Mouse (Mus musculus) heart, embryonic 13.5 days (tissue): ENCODE measurements at regions not wholly inside any gene's neighbourhood (a gene's known extent, or its start where the extent isn't known, plus 50 kb on each side); places are given as distances from the start of the nearest gene placed in this dataset.

ENCODE experiments used
- ATAC-seq: fragments of 200-750 bp; cut with Nextera tagmentation; 2 replicates; pipeline ENCODE4 v1.8.0; 2017; ENCODE audit warnings: moderate TSS enrichment; ENCODE audit not compliant: insufficient number of reproducible peaks, low FRiP score, low TSS enrichment; ENCODE audit errors: extremely low read depth
- H3K27ac ChIP-seq: fragments of 300-500 bp; sonication (generic); replicated peaks from 2 replicates; pipeline ENCODE4 v1.5.1; 2015; ENCODE audit warnings: moderate library complexity, mild to moderate bottlenecking, inconsistent platforms
- H3K27me3 ChIP-seq: fragments of 300-500 bp; sonication (generic); replicated peaks from 2 replicates; pipeline ENCODE4 v1.6.1; 2015; ENCODE audit warnings: mild to moderate bottlenecking, inconsistent platforms
- H3K36me3 ChIP-seq: fragments of 300-500 bp; sonication (generic); 2 replicates; pipeline ENCODE4 v1.6.1; 2015; ENCODE audit warnings: mild to moderate bottlenecking, inconsistent platforms
- H3K4me1 ChIP-seq: fragments of 300-500 bp; sonication (generic); 2 replicates; pipeline ENCODE4 v1.6.1; 2015; ENCODE audit warnings: inconsistent platforms
- H3K4me2 ChIP-seq: fragments of 300-500 bp; sonication (generic); 2 replicates; pipeline ENCODE4 v1.6.1; 2015; ENCODE audit warnings: inconsistent platforms, mild to moderate bottlenecking, moderate library complexity
- H3K4me3 ChIP-seq: fragments of 300-500 bp; sonication (generic); 2 replicates; pipeline ENCODE4 v1.5.1; 2015; ENCODE audit warnings: moderate library complexity, mild to moderate bottlenecking, inconsistent platforms
- H3K9ac ChIP-seq: fragments of 300-500 bp; sonication (generic); 2 replicates; pipeline ENCODE4 v1.6.1; 2015; ENCODE audit warnings: inconsistent platforms, mild to moderate bottlenecking, moderate library complexity
- H3K9me3 ChIP-seq: fragments of 300-500 bp; sonication (generic); 2 replicates; pipeline ENCODE4 v1.6.1; 2016; ENCODE audit warnings: inconsistent platforms
- WGBS: fragments of 180-500 bp; shearing (Covaris S2); methylation state at CpG from one replicate; pipeline ENCODE4 v1.1.7; 2015; ENCODE audit warnings: mixed read lengths; 5-methylcytosine and 5-hydroxymethylcytosine counted together

DNA sequence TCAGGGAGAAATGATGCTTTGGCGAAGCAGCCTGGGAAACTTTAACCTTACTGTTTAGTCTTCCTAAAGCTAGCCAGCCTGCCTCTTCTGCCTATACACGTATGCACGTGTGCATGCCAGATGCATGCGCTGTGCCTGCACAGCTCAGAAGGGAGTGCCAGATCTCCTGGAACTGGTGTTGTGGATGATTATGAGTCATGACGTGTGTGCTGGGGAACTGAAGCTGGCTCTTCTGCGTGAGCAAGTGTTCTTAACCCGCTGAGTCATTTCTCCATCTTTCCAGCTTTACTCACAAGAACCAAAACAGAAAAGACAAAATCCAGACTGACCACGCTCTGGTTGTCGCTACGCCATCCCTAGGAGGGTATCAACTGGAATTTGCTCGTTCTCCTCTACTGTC is 55.1 kb upstream of the Otogl start:
- Histone ChIP-seq H3K9ac (no peak overlapping the region), H3K4me3 (no peak overlapping the region), H3K27ac (no peak overlapping the region), H3K27me3 (no peaks in the 10 kb centered on the region), H3K4me1 (no peaks in the 10 kb centered on the region), H3K36me3 (no peaks in the 10 kb centered on the region), H3K4me2 (no peak overlapping the region), H3K9me3 (no peaks in the 10 kb centered on the region)
- 76% methylated on average over 11 of the region's 11 CpGs for WGBS
- ATAC-seq = no peak

DNA sequence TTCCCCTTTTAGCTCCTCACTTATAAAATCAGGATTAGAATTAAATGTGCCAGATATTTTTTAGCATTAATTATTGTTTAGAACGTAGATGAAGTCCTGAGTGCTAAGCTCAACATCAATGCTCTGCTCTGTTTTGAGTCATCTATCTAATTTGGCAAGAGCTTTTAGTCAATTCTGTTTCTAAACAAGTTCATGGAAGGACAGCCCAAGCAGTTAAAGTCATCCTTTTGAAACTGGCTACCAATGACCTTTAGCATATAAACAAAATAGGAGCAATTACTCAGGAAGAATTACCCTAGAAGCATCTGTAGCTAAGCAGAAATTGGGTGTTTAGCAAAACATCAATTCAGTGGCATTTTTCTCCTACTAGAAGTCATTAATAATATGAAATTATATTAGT is 52.1 kb upstream of the Otogl start:
- ATAC-seq = no peak
- Histone ChIP-seq H3K27me3 (no peaks in the 10 kb centered on the region), H3K4me3 (no peak overlapping the region), H3K36me3 (no peaks in the 10 kb centered on the region), H3K4me1 (no peaks in the 10 kb centered on the region), H3K9me3 (peaks cover 5% of the 10 kb centered on the region; the same call in 1 of the 2 replicates), H3K9ac (no peak overlapping the region), H3K27ac (no peak overlapping the region), H3K4me2 (no peak overlapping the region)
- 69% methylated on average over 1 of the region's 1 CpGs for WGBS

DNA sequence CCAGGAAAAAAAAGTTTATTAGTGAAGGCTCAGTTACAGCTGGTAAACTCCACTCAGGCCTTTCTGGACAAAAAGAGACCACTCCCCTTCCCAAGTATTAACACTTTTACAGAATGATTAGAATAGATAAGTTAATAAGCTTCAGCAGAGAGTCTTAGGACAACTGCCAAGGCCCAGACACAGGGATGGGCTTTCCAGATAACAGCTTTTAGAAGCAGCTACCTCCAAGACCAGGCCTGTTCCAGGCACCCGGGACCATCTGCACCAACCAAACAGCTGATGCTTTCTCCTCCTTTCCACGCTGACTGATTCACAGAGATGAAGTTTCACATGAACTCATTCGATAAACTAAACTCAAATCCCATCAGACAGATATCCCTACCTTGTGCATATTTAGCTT is 50.2 kb upstream of the Otogl start:
- Histone ChIP-seq H3K27ac (no peak overlapping the region), H3K36me3 (no peaks in the 10 kb centered on the region), H3K4me3 (no peak overlapping the region), H3K9ac (no peak overlapping the region), H3K9me3 (peaks cover 5% of the 10 kb centered on the region; the same call in 1 of the 2 replicates), H3K4me2 (no peak overlapping the region), H3K27me3 (no peaks in the 10 kb centered on the region), H3K4me1 (0 out of 2 replicates have a peak, but pooled peaks cover 2% of the 10 kb centered on the region)
- 65% methylated on average over 3 of the region's 3 CpGs for WGBS
- no peak for ATAC-seq
